Mouse (Mus musculus): ENCODE data around the gene Cldn7.

The Cldn7 gene

GRCm38 (mm10) chr11:69961841-69962240 lies 2.7 kb upstream of the Cldn7 start:
- Histone ChIP-seq H3K36me3 (ENCODE audit: control insufficient read depth, insufficient read depth, low read length, poor library complexity, severe bottlenecking) (no peaks in the 10 kb centered on the region), H3K27me3 (ENCODE audit: control insufficient read depth, insufficient read depth, low read length, poor library complexity, severe bottlenecking) (no peaks in the 10 kb centered on the region; the same call in 1 of the 2 replicates)
- DNase-seq (ENCODE audit: low read depth, low spot score) = peak; percentile 37

- peak; percentile 36 for DNase-seq (ENCODE audit: low read depth, low spot score)
- H3K27me3 ChIP-seq (ENCODE audit: control insufficient read depth, insufficient read depth, low read length, poor library complexity, severe bottlenecking) = no peaks in the 10 kb centered on the region; the same call in 1 of the 2 replicates
- H3K36me3 ChIP-seq (ENCODE audit: control insufficient read depth, insufficient read depth, low read length, poor library complexity, severe bottlenecking) = no peaks in the 10 kb centered on the region; the same call in 1 of the 2 replicates
Measured at GRCm38 (mm10) chr11:69965271-69966005, 859 bp downstream of the Cldn7 start.

GRCm38 (mm10) chr11:69966006-69966859 lies 1.7 kb downstream of the Cldn7 start:
- DNase-seq (ENCODE audit: low read depth, low spot score) = peak; percentile 32

GRCm38 (mm10) chr11:69966860-69967517 lies 2.4 kb downstream of the Cldn7 start:
- no peaks in the 10 kb centered on the region for H3K27me3 ChIP-seq (ENCODE audit: control insufficient read depth, insufficient read depth, low read length, poor library complexity, severe bottlenecking)

More at GRCm38 (mm10) chr11:69966006-69966859, 1.7 kb downstream of the Cldn7 start:
- Histone ChIP-seq H3K36me3 (ENCODE audit: control insufficient read depth, insufficient read depth, low read length, poor library complexity, severe bottlenecking) (no peaks in the 10 kb centered on the region; the same call in 1 of the 2 replicates), H3K27me3 (ENCODE audit: control insufficient read depth, insufficient read depth, low read length, poor library complexity, severe bottlenecking) (no peaks in the 10 kb centered on the region; the same call in 1 of the 2 replicates)

GRCm38 (mm10) chr11:69968793-69969192 lies 4.2 kb downstream of the Cldn7 start:
- no peak for DNase-seq (ENCODE audit: low read depth, low spot score)
- H3K36me3 ChIP-seq (ENCODE audit: control insufficient read depth, insufficient read depth, low read length, poor library complexity, severe bottlenecking) = no peaks in the 10 kb centered on the region; the same call in 1 of the 2 replicates

More at GRCm38 (mm10) chr11:69966860-69967517, 2.4 kb downstream of the Cldn7 start:
- DNase-seq (ENCODE audit: low read depth, low spot score) = no peak
- no peaks in the 10 kb centered on the region; the same call in 1 of the 2 replicates for H3K36me3 ChIP-seq (ENCODE audit: control insufficient read depth, insufficient read depth, low read length, poor library complexity, severe bottlenecking)

GRCm38 (mm10) chr11:69970222-69970621 lies 5.6 kb downstream of the Cldn7 start:
- peak; percentile 47 for DNase-seq (ENCODE audit: low read depth, low spot score)
- Histone ChIP-seq H3K36me3 (ENCODE audit: control insufficient read depth, insufficient read depth, low read length, poor library complexity, severe bottlenecking) (peaks cover 4% of the 10 kb centered on the region; the same call in 1 of the 2 replicates), H3K27me3 (ENCODE audit: control insufficient read depth, insufficient read depth, low read length, poor library complexity, severe bottlenecking) (no peaks in the 10 kb centered on the region)

More at GRCm38 (mm10) chr11:69968793-69969192, 4.2 kb downstream of the Cldn7 start:
- H3K27me3 ChIP-seq (ENCODE audit: control insufficient read depth, insufficient read depth, low read length, poor library complexity, severe bottlenecking) = no peaks in the 10 kb centered on the region

GRCm38 (mm10) chr11:69970775-69971174 lies 6.2 kb downstream of the Cldn7 start:
- peak; percentile 51 for DNase-seq (ENCODE audit: low read depth, low spot score)
- H3K27me3 ChIP-seq (ENCODE audit: control insufficient read depth, insufficient read depth, low read length, poor library complexity, severe bottlenecking) = no peaks in the 10 kb centered on the region
- peaks cover 6% of the 10 kb centered on the region; the same call in 1 of the 2 replicates for H3K36me3 ChIP-seq (ENCODE audit: control insufficient read depth, insufficient read depth, low read length, poor library complexity, severe bottlenecking)

- no peak for DNase-seq (ENCODE audit: low read depth, low spot score)
- Histone ChIP-seq H3K27me3 (ENCODE audit: control insufficient read depth, insufficient read depth, low read length, poor library complexity, severe bottlenecking) (no peaks in the 10 kb centered on the region; the same call in 1 of the 2 replicates), H3K36me3 (ENCODE audit: control insufficient read depth, insufficient read depth, low read length, poor library complexity, severe bottlenecking) (peaks cover 9% of the 10 kb centered on the region; the same call in 1 of the 2 replicates)
Measured at GRCm38 (mm10) chr11:69974907-69975306, 10.3 kb downstream of the Cldn7 start.

- Histone ChIP-seq H3K27me3 (ENCODE audit: control insufficient read depth, insufficient read depth, low read length, poor library complexity, severe bottlenecking) (no peaks in the 10 kb centered on the region; the same call in 1 of the 2 replicates), H3K36me3 (ENCODE audit: control insufficient read depth, insufficient read depth, low read length, poor library complexity, severe bottlenecking) (peaks cover 9% of the 10 kb centered on the region; the same call in 1 of the 2 replicates)
- no peak for DNase-seq (ENCODE audit: low read depth, low spot score)
Measured at GRCm38 (mm10) chr11:69976271-69976670, 11.7 kb downstream of the Cldn7 start.

- no peak for DNase-seq (ENCODE audit: low read depth, low spot score)
- Histone ChIP-seq H3K36me3 (ENCODE audit: control insufficient read depth, insufficient read depth, low read length, poor library complexity, severe bottlenecking) (peaks cover 13% of the 10 kb centered on the region), H3K27me3 (ENCODE audit: control insufficient read depth, insufficient read depth, low read length, poor library complexity, severe bottlenecking) (no peaks in the 10 kb centered on the region; the same call in 1 of the 2 replicates)
Measured at GRCm38 (mm10) chr11:69979827-69980195, 15.2 kb downstream of the Cldn7 start.

- Histone ChIP-seq H3K27me3 (ENCODE audit: control insufficient read depth, insufficient read depth, low read length, poor library complexity, severe bottlenecking) (no peaks in the 10 kb centered on the region; the same call in 1 of the 2 replicates), H3K36me3 (ENCODE audit: control insufficient read depth, insufficient read depth, low read length, poor library complexity, severe bottlenecking) (peaks cover 11% of the 10 kb centered on the region)
- DNase-seq (ENCODE audit: low read depth, low spot score) = peak; percentile 90
Measured at GRCm38 (mm10) chr11:69980196-69981140, 15.9 kb downstream of the Cldn7 start.

- Histone ChIP-seq H3K36me3 (ENCODE audit: control insufficient read depth, insufficient read depth, low read length, poor library complexity, severe bottlenecking) (peaks cover 11% of the 10 kb centered on the region), H3K27me3 (ENCODE audit: control insufficient read depth, insufficient read depth, low read length, poor library complexity, severe bottlenecking) (no peaks in the 10 kb centered on the region; the same call in 1 of the 2 replicates)
- DNase-seq (ENCODE audit: low read depth, low spot score) = no peak
Measured at GRCm38 (mm10) chr11:69981141-69981762, 16.7 kb downstream of the Cldn7 start, which contains the start of gene Ctdnep1. TSS of gene Ctdnep1 (plus strand) at chr11:69981156.

- Histone ChIP-seq H3K36me3 (ENCODE audit: control insufficient read depth, insufficient read depth, low read length, poor library complexity, severe bottlenecking) (peaks cover 12% of the 10 kb centered on the region), H3K27me3 (ENCODE audit: control insufficient read depth, insufficient read depth, low read length, poor library complexity, severe bottlenecking) (no peaks in the 10 kb centered on the region; the same call in 1 of the 2 replicates)
- DNase-seq (ENCODE audit: low read depth, low spot score) = no peak
Measured at GRCm38 (mm10) chr11:69982225-69982624, 17.6 kb downstream of the Cldn7 start, which contains the start of gene Elp5. TSS of gene Elp5 (minus strand) at chr11:69982517.
